Mouse (Mus musculus): ENCODE measurements around the gene Fcgr1.

DNA sequence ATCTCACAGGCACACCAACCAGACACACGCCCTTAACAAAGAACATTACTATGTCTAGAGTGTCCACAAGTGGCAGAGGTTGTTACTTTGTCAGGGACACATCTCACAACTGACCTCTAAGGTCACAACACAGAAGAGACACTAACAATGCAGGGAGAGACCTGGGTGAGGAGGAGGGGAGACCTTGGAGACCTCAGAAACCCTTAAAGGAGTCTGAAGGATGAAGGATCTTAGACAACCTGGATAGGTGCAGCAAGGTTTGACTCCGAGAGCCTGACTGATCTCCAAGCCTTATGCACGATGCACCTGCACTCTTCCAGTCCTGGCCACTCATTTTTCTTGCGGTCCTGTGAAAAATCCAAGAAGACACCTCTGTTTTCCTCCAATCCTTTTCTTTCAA, 36.4 kb upstream of the Fcgr1 start:
- TF ChIP-seq EP300 (IDR thresholded peaks at IDR 0.05; ENCODE audit: insufficient read depth, low read depth, low read length) = no peak
- no peak for TF ChIP-seq CTCF (IDR thresholded peaks at IDR 0.05)

All from heart, adult 2 months (tissue).